Mouse (Mus musculus) layer of hippocampus, adult 2 months (tissue): Measurements from ENCODE around the gene Gm20792. TPM values are rescaled to one million over a fixed set of nuclear protein-coding genes. Genes with fewer than 3 reads are reported as not detected.
"Not testable (repeated sequence)": the region's sequence is repeated elsewhere in the genome, so short reads cannot be mapped to it uniquely, and the experiment has no call there.

Source experiments
- DNase-seq, 2 experiments: peaks; one replicate each; pipeline ENCODE4 v3.0.0; 2022; ENCODE audit warnings: low spot score in 2 of 2
- H3K27ac ChIP-seq: fragments of 200-600 bp; 2 replicates; pipeline ENCODE4 v1.8.1; 2022
- H3K4me3 ChIP-seq: fragments of 200-600 bp; 2 replicates; pipeline ENCODE4 v1.8.1; 2022; ENCODE audit warnings: mild to moderate bottlenecking
- long read RNA-seq, 2 experiments: library from polyadenylated mRNA; stranded (forward); transcript quantifications; one replicate each; pipeline ENCODE4 v2.0.0; 2021; ENCODE audit warnings: borderline mapping rate in 2 of 2
- total RNA-seq, 2 experiments: library from RNA; stranded (reverse); gene quantifications; 2 replicates each; pipeline ENCODE4 v1.2.3; 2021

Gm20792 gene
- not detected for total RNA-seq
- long read RNA-seq, experiment 1 = 0 reads
- long read RNA-seq, experiment 2 = 0 reads

GRCm38 (mm10) chrY:48311555-48311954 is at the start of gene Gm20792:
Gene Gm20792, plus strand, starts transcription at chrY:48311855.
- not testable (repeated sequence) for H3K4me3 ChIP-seq, DNase-seq, H3K27ac ChIP-seq
